ENCODE assay signal across 15 mouse cellular contexts in genomic region chr10:42177771-42178674, GRCm38 (mm10).
A peak's percentile ranks its signal among the peaks of the same experiment; 100 is the strongest.
DNase-seq lines count a peak whose midpoint lies in the region; ATAC-seq and TF ChIP-seq lines count a peak whose summit lies in the region.
"Had no signal": no experiment of that assay in that cellular context is flagged by ENCODE, and none has a peak within 500 bp of the region (broad histone marks: within the 10 kb centered on the region; RNA-seq: fewer than 3 reads in every experiment).

No protein-coding gene starts in this region.

- no peak overlapping the region for H3K4me2 ChIP-seq in kidney, embryonic 14.5 days (replicated peaks; ENCODE audit: low read depth, low read length)
- H3K4me2 ChIP-seq in stomach, embryonic 16.5 days (ENCODE audit: low read depth, low read length): no peak overlapping the region
- no peak overlapping the region for H3K4me2 ChIP-seq in intestine, postnatal 0 days (replicated peaks; ENCODE audit: low read depth)
- H3K4me2 ChIP-seq: hindbrain, embryonic 15.5 days had no signal

- no peak for TF ChIP-seq CTCF in lung, adult 2 months (IDR thresholded peaks at IDR 0.05; ENCODE audit: insufficient read depth, low read length)
- no peak for TF ChIP-seq CTCF in intestine, postnatal 0 days (IDR thresholded peaks at IDR 0.05; ENCODE audit: low read depth)

- TF ChIP-seq POLR2A in lung, adult 2 months (IDR thresholded peaks at IDR 0.05; ENCODE audit: borderline replicate concordance, extremely low read depth, low read depth, low read length): no peak

- no peaks in the 10 kb centered on the region for H3K27me3 ChIP-seq in kidney, embryonic 14.5 days (ENCODE audit: control insufficient read depth, insufficient read depth, low read length)
- no peaks in the 10 kb centered on the region for H3K27me3 ChIP-seq in stomach, embryonic 16.5 days (ENCODE audit: control insufficient read depth, insufficient read depth, low read length)
- H3K27me3 ChIP-seq in intestine, postnatal 0 days (replicated peaks; ENCODE audit: control insufficient read depth, insufficient read depth, low read length): no peaks in the 10 kb centered on the region
- H3K27me3 ChIP-seq: hindbrain, embryonic 15.5 days had no signal

- 81% methylated on average over 16 of the region's 16 CpGs for WGBS in kidney, embryonic 14.5 days
- WGBS in lung, adult 2 months: 64% methylated on average over 16 of the region's 16 CpGs
- WGBS in stomach, embryonic 16.5 days: 68% methylated on average over 16 of the region's 16 CpGs
- 76% methylated on average over 16 of the region's 16 CpGs for WGBS in intestine, postnatal 0 days

- DNase-seq in adrenal gland, adult 2 months: peak; percentile 56
- DNase-seq in adrenal gland, adult 8-10 months: no peak
- peak; percentile 48 for DNase-seq in kidney, adult 11 months
- DNase-seq in lung, adult 2 months: peak; percentile 39
- DNase-seq: B cell, adult 2 months; cerebellum, adult 2 months; kidney, adult 9 months; right cerebral cortex, postnatal 14 days had no signal

- H3K36me3 ChIP-seq in kidney, embryonic 14.5 days (ENCODE audit: control insufficient read depth, insufficient read depth, low read length): peaks cover 3% of the 10 kb centered on the region; the same call in 1 of the 2 replicates
- H3K36me3 ChIP-seq in stomach, embryonic 16.5 days (ENCODE audit: control insufficient read depth, insufficient read depth, low read length): no peaks in the 10 kb centered on the region
- peaks cover under 1% of the 10 kb centered on the region; the same call in 1 of the 2 replicates for H3K36me3 ChIP-seq in intestine, postnatal 0 days (ENCODE audit: control insufficient read depth, insufficient read depth)
- H3K36me3 ChIP-seq: hindbrain, embryonic 15.5 days; midbrain, embryonic 10.5 days had no signal

- H3K27ac ChIP-seq in kidney, embryonic 14.5 days (ENCODE audit: low read depth, low read length): no peak overlapping the region
- H3K27ac ChIP-seq in stomach, embryonic 16.5 days (ENCODE audit: low read length): peak overlapping the region; percentile 66; the same call in 1 of the 2 replicates
- H3K27ac ChIP-seq in intestine, postnatal 0 days (ENCODE audit: low read depth, low read length): no peak overlapping the region
- H3K27ac ChIP-seq: hindbrain, embryonic 15.5 days; liver, embryonic 14.5 days; midbrain, embryonic 10.5 days had no signal

- H3K9me3 ChIP-seq in kidney, embryonic 14.5 days (ENCODE audit: control insufficient read depth, low read length): no peaks in the 10 kb centered on the region
- no peaks in the 10 kb centered on the region for H3K9me3 ChIP-seq in stomach, embryonic 16.5 days (replicated peaks; ENCODE audit: control insufficient read depth, low read length)
- H3K9me3 ChIP-seq in intestine, postnatal 0 days (ENCODE audit: control insufficient read depth): no peaks in the 10 kb centered on the region
- H3K9me3 ChIP-seq: hindbrain, embryonic 15.5 days; midbrain, embryonic 10.5 days had no signal

- no peak overlapping the region for H3K9ac ChIP-seq in kidney, embryonic 14.5 days (ENCODE audit: low read depth, low read length)
- H3K9ac ChIP-seq in stomach, embryonic 16.5 days (ENCODE audit: low read length): no peak overlapping the region
- H3K9ac ChIP-seq in intestine, postnatal 0 days (ENCODE audit: low read depth, low read length): no peak overlapping the region
- H3K9ac ChIP-seq: hindbrain, embryonic 15.5 days; liver, embryonic 14.5 days had no signal

- no peaks in the 10 kb centered on the region for H3K4me1 ChIP-seq in kidney, embryonic 14.5 days (ENCODE audit: control insufficient read depth, insufficient read depth, low read length)
- H3K4me1 ChIP-seq in lung, adult 2 months (ENCODE audit: control insufficient read depth, insufficient read depth, low read length): 0 out of 2 replicates have a peak, but pooled peaks cover 3% of the 10 kb centered on the region
- H3K4me1 ChIP-seq in stomach, embryonic 16.5 days (ENCODE audit: control insufficient read depth, insufficient read depth, low read length): no peaks in the 10 kb centered on the region
- no peaks in the 10 kb centered on the region for H3K4me1 ChIP-seq in intestine, postnatal 0 days (replicated peaks; ENCODE audit: control insufficient read depth, insufficient read depth, low read length)
- H3K4me1 ChIP-seq: hindbrain, embryonic 15.5 days had no signal

- H3K4me3 ChIP-seq in kidney, embryonic 14.5 days (ENCODE audit: low read length): no peak overlapping the region
- H3K4me3 ChIP-seq in lung, adult 2 months (replicated peaks; ENCODE audit: extremely low read depth, low read depth, low read length): no peak overlapping the region
- H3K4me3 ChIP-seq in stomach, embryonic 16.5 days (replicated peaks; ENCODE audit: low read length): no peak overlapping the region
- no peak overlapping the region for H3K4me3 ChIP-seq in intestine, postnatal 0 days (ENCODE audit: low read depth, low read length)
- H3K4me3 ChIP-seq: hindbrain, embryonic 15.5 days; midbrain, embryonic 10.5 days had no signal

- no peak for ATAC-seq in kidney, embryonic 14.5 days (ENCODE audit: low FRiP score, low TSS enrichment)
- peak; percentile 21; the same call in 1 of the 2 replicates for ATAC-seq in stomach, embryonic 16.5 days (ENCODE audit: insufficient read depth, low FRiP score)
- ATAC-seq in CD4-positive, CD25-positive, alpha-beta regulatory T cell, adult 4 months: no peak
- no peak for ATAC-seq in intestine, postnatal 0 days
